Mouse (Mus musculus) forebrain, embryonic 12.5 days (tissue): ENCODE results near the gene Pipox. TPM values are rescaled to one million over a fixed set of nuclear protein-coding genes. Genes with fewer than 3 reads are reported as not detected.

Source experiments
- ATAC-seq: fragments of 200-750 bp; cut with Nextera tagmentation; 2 replicates; pipeline ENCODE4 v1.8.0; 2017; ENCODE audit warnings: moderate TSS enrichment; ENCODE audit not compliant: low FRiP score
- H3K27ac ChIP-seq: fragments of 300-500 bp; sonication (generic); 2 replicates; pipeline ENCODE4 v1.5.1; 2016; ENCODE audit warnings: mild to moderate bottlenecking
- H3K27me3 ChIP-seq: fragments of 300-500 bp; sonication (generic); 2 replicates; pipeline ENCODE4 v1.6.1; 2016; ENCODE audit warnings: mild to moderate bottlenecking
- H3K36me3 ChIP-seq: fragments of 300-500 bp; sonication (generic); replicated peaks from 2 replicates; pipeline ENCODE4 v1.6.1; 2016; ENCODE audit warnings: mild to moderate bottlenecking
- H3K4me1 ChIP-seq: fragments of 300-500 bp; sonication (generic); 2 replicates; pipeline ENCODE4 v1.6.1; 2016
- H3K4me2 ChIP-seq: fragments of 300-500 bp; sonication (generic); 2 replicates; pipeline ENCODE4 v1.6.1; 2016; ENCODE audit warnings: mild to moderate bottlenecking, moderate library complexity
- H3K4me3 ChIP-seq: fragments of 300-500 bp; sonication (generic); replicated peaks from 2 replicates; pipeline ENCODE4 v1.5.1; 2016; ENCODE audit warnings: mild to moderate bottlenecking
- H3K9ac ChIP-seq: fragments of 300-500 bp; sonication (generic); 2 replicates; pipeline ENCODE4 v1.6.1; 2016; ENCODE audit warnings: mild to moderate bottlenecking
- H3K9me3 ChIP-seq: fragments of 300-500 bp; sonication (generic); 2 replicates; pipeline ENCODE4 v1.6.1; 2016
- WGBS: fragments of 180-500 bp; shearing (Covaris S2); methylation state at CpG from one replicate; pipeline ENCODE4 v1.1.7; 2016; 5-methylcytosine and 5-hydroxymethylcytosine counted together
- polyA plus RNA-seq: library from polyadenylated mRNA; unstranded; fragments of >200 nt; fragmentation: Nextera tagmentation; extraction: Ambion mirVana; gene quantifications from 2 replicates; pipeline ENCODE4 v1.2.1, GENCODE M21; 2016

Pipox gene
- polyA plus RNA-seq, 1 experiment from 2014 or later = 14.5 TPM

DNA sequence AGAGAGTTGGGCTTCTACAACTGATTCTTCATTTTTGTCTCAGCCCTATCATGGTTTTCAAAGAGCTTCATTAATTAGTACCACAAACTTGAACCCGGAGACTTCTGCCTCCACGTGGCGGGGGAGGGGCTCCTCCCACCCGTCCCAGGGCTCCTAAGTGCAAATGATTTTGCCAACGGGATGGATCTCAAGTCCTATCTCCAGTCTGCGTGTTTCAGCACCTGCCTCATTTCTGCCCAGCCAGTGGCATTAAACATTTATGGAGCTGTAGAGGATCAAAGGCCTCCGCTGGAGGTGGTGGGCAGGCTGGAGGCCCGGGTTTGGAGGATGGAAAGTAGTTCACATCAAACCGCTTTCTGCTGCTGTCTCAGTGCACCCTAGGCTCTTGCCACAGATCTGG, 32.8 kb upstream of the Pipox start:
- H3K4me3 ChIP-seq = no peak overlapping the region
- no peak for ATAC-seq
- peak overlapping the region; percentile 85 for H3K27ac ChIP-seq
- peaks cover 57% of the 10 kb centered on the region for H3K4me1 ChIP-seq
- 29% methylated on average over 9 of the region's 9 CpGs for WGBS
- peaks cover 42% of the 10 kb centered on the region for H3K27me3 ChIP-seq
- no peaks in the 10 kb centered on the region for H3K36me3 ChIP-seq
- no peak overlapping the region for H3K9ac ChIP-seq
- 0 out of 2 replicates have a peak overlapping the region, but pooled peaks have one; percentile 13 for H3K4me2 ChIP-seq
- no peaks in the 10 kb centered on the region for H3K9me3 ChIP-seq

DNA sequence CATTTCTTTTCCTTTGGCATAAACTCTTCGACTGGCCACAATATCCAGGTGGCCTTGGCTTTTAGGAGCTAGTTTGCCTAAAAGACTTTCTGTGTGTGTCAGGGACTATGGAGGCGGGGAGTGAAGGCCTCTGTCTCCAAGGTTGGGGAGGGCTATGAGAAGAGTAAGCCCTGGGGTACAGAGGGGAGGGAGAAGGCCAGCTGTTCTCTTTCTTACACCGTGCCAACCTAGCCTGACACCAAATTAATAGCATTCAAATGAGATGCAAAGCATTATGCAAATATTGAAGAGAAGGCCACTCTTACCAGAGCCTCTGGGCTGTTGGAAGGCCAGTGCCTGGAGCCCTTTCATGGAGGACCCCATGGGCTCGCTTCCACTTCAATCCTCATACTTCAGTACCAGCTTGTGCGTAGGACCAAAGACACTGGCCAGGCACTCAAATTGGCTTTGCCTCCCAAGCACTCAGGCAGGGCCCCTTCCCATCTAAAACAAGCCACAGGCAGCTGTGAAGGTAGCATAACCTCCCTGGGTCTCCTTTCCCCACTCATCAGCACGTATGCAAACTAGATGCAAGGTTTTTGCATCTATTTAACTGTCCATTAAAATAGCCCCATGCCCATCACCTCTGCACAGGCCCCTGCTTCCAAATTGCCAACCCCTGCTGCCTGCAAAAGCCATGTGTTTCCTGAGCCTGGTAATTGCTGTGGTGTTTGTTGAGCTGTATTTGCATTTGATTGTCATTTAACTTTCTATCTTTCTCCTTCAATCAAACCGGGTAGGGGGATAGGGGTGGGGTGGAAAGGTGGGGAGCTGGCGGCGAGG, 32.2 kb upstream of the Pipox start:
- ATAC-seq = peak; percentile 66
- no peak overlapping the region for H3K9ac ChIP-seq
- H3K27me3 ChIP-seq = peaks cover 37% of the 10 kb centered on the region
- H3K4me3 ChIP-seq = no peak overlapping the region
- H3K27ac ChIP-seq = peak overlapping the region; percentile 85
- no peaks in the 10 kb centered on the region for H3K9me3 ChIP-seq
- H3K4me2 ChIP-seq = peak overlapping the region; percentile 13; the same call in 1 of the 2 replicates
- peaks cover 51% of the 10 kb centered on the region for H3K4me1 ChIP-seq
- WGBS = 27% methylated on average over 9 of the region's 9 CpGs
- H3K36me3 ChIP-seq = no peaks in the 10 kb centered on the region

DNA sequence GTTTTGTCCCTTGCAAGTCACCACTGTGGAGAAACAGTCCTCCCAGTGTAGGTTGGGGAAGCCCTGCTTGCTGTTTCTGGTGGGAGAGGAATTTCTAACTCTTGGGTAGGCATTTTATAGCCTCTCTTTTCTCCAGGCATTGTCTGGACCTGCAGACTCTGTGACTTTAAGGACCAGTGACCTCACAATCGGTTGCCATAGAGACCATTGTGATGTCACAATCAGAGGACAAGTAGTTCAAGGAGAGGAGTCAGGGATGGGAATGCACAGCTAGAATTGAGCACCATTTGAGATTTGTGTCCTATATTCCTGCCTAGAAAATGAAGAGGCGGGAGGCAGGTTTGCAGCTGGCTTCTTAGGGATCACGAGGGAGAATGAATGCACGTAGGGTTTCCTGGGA, 29.4 kb upstream of the Pipox start:
- 66% methylated on average over 4 of the region's 4 CpGs for WGBS
- H3K27ac ChIP-seq = no peak overlapping the region
- peaks cover 41% of the 10 kb centered on the region for H3K4me1 ChIP-seq
- H3K9me3 ChIP-seq = no peaks in the 10 kb centered on the region
- H3K4me2 ChIP-seq = no peak overlapping the region
- H3K36me3 ChIP-seq = no peaks in the 10 kb centered on the region
- H3K9ac ChIP-seq = no peak overlapping the region
- no peak overlapping the region for H3K4me3 ChIP-seq
- no peak for ATAC-seq
- peaks cover 24% of the 10 kb centered on the region; the same call in 1 of the 2 replicates for H3K27me3 ChIP-seq

DNA sequence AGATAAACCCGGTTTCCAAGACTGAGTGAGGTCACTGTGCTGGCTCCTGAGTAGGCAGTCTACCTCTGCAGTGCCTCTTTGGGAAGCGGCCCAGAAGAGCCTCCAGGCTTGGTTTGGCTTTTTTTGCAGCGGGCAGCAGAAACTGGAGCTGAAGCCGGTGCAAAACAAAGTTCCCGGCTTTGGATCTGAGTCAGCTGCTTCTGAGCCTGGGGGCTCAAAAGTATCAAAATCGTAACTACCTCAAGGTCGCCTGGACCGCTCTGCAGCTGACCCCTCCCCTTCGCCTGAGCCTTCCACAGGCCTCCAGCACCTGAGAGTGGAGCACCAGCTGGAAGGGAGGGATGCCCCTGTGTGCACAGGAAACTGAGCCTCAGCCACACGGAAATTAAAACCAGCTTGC, 23.3 kb upstream of the Pipox start:
- Histone ChIP-seq H3K4me1 (peaks cover 22% of the 10 kb centered on the region), H3K4me3 (no peak overlapping the region), H3K9ac (no peak overlapping the region), H3K36me3 (no peaks in the 10 kb centered on the region), H3K27ac (0 out of 2 replicates have a peak overlapping the region, but pooled peaks have one; percentile 3), H3K27me3 (peaks cover 60% of the 10 kb centered on the region), H3K9me3 (no peaks in the 10 kb centered on the region), H3K4me2 (no peak overlapping the region)
- no peak for ATAC-seq
- 49% methylated on average over 10 of the region's 10 CpGs for WGBS

DNA sequence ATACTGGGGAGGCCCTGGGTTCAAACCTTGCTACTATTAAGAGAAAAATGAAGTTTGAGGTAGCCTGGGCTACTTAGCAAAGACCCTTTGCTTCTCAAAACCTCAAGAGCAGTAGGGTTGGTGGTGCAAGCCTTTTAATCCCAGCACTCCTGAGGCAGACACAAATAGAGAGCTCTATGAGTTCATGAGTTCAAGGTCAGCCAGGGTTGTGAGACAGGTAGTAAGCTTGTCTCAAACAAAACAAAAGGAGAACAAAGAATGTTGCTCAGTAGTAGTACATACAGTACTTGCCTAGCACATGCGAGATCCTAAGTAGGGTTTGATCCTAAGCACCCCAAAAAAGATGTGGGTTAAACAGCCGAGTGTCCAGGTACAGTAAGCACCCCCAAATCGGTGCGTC, 22.8 kb upstream of the Pipox start:
- no peak overlapping the region for H3K4me2 ChIP-seq
- H3K36me3 ChIP-seq = no peaks in the 10 kb centered on the region
- no peak overlapping the region for H3K4me3 ChIP-seq
- WGBS = 81% methylated on average over 4 of the region's 4 CpGs
- H3K4me1 ChIP-seq = peaks cover 22% of the 10 kb centered on the region
- H3K27ac ChIP-seq = 0 out of 2 replicates have a peak overlapping the region, but pooled peaks have one; percentile 3
- ATAC-seq = no peak
- peaks cover 60% of the 10 kb centered on the region for H3K27me3 ChIP-seq
- H3K9me3 ChIP-seq = no peaks in the 10 kb centered on the region
- no peak overlapping the region for H3K9ac ChIP-seq

DNA sequence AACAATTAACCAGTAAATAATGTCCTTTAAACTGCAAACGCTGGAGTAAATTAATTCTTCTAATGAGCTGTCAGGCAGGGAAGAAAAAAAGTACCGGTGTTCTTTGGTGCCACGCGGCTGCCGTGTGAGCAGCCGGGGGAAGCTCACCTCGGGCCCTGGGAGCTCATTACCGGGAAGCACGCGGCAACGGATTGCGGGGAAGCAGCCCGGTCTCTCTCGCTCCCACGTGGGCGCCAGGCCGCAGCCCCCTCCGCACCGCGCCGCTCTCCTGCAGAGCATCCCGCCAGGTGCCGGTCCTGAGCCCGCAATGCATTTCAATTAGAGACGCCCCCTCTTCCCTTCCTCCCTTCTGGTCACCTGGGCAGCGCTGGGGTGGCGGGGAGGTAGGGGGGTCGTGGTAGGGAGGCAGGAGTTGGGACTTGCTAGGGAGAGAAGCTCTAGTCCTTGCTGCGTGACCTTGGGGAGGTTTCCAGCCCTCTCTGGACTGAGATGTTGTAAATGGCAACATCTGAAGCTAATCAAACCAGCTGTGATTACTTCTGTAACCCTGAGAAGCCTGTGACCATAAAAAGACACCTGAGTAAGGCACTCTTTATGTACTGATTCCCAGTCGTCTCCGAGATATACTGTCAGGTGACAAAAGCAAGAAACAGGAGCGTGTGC, 20.8 kb upstream of the Pipox start:
- WGBS = 3% methylated on average over 32 of the region's 32 CpGs
- H3K4me1 ChIP-seq = peaks cover 27% of the 10 kb centered on the region
- H3K4me2 ChIP-seq = peak overlapping the region; percentile 44
- H3K36me3 ChIP-seq = no peaks in the 10 kb centered on the region
- peak overlapping the region; percentile 38 for H3K9ac ChIP-seq
- peak overlapping the region; percentile 19; the same call in 1 of the 2 replicates for H3K4me3 ChIP-seq
- 0 out of 2 replicates have a peak, but pooled peaks have one; percentile 44 for ATAC-seq
- H3K27ac ChIP-seq = 0 out of 2 replicates have a peak overlapping the region, but pooled peaks have one; percentile 9
- H3K9me3 ChIP-seq = no peaks in the 10 kb centered on the region
- peaks cover 60% of the 10 kb centered on the region for H3K27me3 ChIP-seq

DNA sequence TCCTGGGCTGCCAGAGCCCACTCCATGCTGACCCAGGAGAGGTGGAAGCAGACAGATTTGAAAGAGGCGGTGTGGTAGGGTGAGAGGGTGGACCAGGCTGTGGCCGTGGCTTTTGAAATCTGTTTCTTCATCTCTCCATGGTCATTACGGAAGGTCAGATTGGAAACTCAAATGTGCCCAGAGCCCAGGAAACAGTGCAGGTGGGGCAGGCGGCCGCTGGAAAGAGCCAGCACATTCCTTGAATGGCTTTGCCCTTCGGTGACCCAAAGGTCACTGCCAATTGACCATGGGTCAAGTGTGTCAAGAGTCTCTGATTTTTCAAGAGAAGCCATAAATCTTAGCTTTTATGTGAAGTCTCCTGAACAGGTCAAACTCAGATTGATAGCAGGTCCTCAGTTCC, 19.6 kb upstream of the Pipox start:
- WGBS = 69% methylated on average over 6 of the region's 6 CpGs
- Histone ChIP-seq H3K4me1 (peaks cover 33% of the 10 kb centered on the region), H3K4me3 (no peak overlapping the region), H3K9me3 (no peaks in the 10 kb centered on the region), H3K27me3 (peaks cover 56% of the 10 kb centered on the region), H3K9ac (no peak overlapping the region), H3K4me2 (no peak overlapping the region), H3K36me3 (no peaks in the 10 kb centered on the region), H3K27ac (no peak overlapping the region)
- no peak for ATAC-seq

DNA sequence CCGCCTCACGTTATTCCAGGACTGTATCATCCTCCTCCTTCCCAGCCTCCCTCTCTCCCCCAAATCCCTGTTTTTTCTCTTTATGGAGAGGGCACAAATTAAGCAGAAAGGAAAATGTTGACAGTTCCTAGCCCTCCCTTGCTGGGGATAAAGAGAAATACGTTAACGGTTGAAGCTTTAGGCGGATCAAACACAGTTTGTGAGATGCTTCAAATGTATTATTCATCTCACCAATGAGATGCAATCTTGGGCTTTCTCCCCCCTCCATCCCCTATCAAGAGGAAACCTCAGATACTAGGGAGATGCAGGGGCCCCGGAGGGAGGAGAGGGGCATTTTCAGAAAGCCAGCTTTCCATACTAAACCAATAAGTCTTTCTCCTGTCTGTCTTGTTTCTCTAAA, 15.9 kb upstream of the Pipox start:
- peaks cover 35% of the 10 kb centered on the region for H3K27me3 ChIP-seq
- no peak overlapping the region for H3K4me3 ChIP-seq
- 37% methylated on average over 6 of the region's 6 CpGs for WGBS
- H3K36me3 ChIP-seq = no peaks in the 10 kb centered on the region
- H3K9me3 ChIP-seq = no peaks in the 10 kb centered on the region
- H3K9ac ChIP-seq = no peak overlapping the region
- H3K27ac ChIP-seq = 0 out of 2 replicates have a peak overlapping the region, but pooled peaks have one; percentile 31
- no peak for ATAC-seq
- no peak overlapping the region for H3K4me2 ChIP-seq
- peaks cover 39% of the 10 kb centered on the region for H3K4me1 ChIP-seq

DNA sequence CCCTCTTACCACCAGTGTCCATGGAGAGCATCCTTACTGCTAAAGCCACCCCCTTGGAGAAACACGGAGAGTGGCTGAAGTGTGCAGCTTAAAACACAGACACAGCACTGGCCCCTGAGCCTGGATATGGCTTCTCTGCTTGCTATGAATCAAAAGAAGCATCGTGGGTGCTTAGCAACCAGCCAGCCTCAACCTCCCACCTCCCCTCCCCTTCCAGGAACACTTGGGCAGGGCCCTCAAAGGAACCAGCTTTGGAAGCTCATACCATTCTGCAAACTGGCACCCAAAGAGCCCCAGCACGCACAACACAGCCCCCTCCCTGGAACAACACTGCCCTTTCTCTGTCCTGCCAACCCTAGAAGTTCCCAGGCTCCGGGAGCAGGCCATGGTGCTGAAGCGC, 15.5 kb upstream of the Pipox start:
- Histone ChIP-seq H3K4me3 (no peak overlapping the region), H3K4me2 (no peak overlapping the region), H3K9ac (no peak overlapping the region), H3K27me3 (peaks cover 31% of the 10 kb centered on the region), H3K9me3 (no peaks in the 10 kb centered on the region), H3K27ac (0 out of 2 replicates have a peak overlapping the region, but pooled peaks have one; percentile 31), H3K4me1 (peaks cover 35% of the 10 kb centered on the region), H3K36me3 (no peaks in the 10 kb centered on the region)
- 38% methylated on average over 5 of the region's 5 CpGs for WGBS
- ATAC-seq = no peak

DNA sequence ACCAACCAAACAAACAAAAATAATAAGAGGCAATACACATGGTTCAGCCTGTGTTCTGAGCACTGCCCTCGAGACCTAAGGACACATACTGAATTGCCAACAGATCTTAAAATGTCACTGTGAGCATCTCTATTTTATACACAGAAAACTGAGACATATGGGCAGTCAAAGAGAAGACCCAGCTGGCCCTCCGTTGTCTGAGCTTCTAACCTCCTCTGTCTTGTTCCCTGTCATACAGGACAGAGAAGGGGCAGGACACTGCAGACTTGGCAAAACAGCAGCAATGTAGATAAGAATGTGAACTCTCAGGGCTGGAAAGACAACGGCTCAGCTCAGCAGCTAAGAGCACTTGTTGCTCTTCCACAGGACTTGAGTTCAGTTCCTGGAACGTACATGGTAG, 14.6 kb upstream of the Pipox start:
- 79% methylated on average over 4 of the region's 4 CpGs for WGBS
- Histone ChIP-seq H3K4me3 (no peak overlapping the region), H3K36me3 (no peaks in the 10 kb centered on the region), H3K9ac (no peak overlapping the region), H3K9me3 (no peaks in the 10 kb centered on the region), H3K4me2 (no peak overlapping the region), H3K27me3 (peaks cover 22% of the 10 kb centered on the region; the same call in 1 of the 2 replicates), H3K27ac (no peak overlapping the region), H3K4me1 (peaks cover 40% of the 10 kb centered on the region)
- ATAC-seq = no peak

DNA sequence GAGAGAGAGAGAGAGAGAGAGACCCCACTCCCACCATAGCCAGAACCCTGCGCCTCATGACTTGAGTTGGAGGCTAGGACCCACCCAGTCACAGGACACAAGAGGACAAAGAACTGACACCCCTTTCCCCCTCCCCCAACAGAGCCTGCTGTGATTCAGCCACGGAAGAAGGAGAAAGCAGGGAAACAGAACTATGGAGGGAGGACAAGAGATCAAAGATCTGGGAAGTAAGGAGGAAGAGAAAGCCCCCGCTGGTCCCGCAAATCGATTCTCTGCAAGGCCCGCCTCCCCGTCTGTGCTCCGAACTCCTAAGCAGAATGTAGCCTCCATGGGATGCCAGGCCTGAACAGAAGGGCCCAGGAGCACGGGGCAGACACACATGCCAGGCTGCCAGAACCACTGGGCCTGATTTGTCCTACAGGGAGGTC, 12.9 kb upstream of the Pipox start:
- 0 out of 2 replicates have a peak overlapping the region, but pooled peaks have one; percentile 4 for H3K4me2 ChIP-seq
- H3K9me3 ChIP-seq = no peaks in the 10 kb centered on the region
- no peak overlapping the region for H3K4me3 ChIP-seq
- 6% methylated on average over 9 of the region's 9 CpGs for WGBS
- no peaks in the 10 kb centered on the region for H3K36me3 ChIP-seq
- H3K27ac ChIP-seq = peak overlapping the region; percentile 80
- ATAC-seq = peak; percentile 65
- H3K27me3 ChIP-seq = peaks cover 10% of the 10 kb centered on the region; the same call in 1 of the 2 replicates
- peaks cover 43% of the 10 kb centered on the region for H3K4me1 ChIP-seq
- H3K9ac ChIP-seq = peak overlapping the region; percentile 18; the same call in 1 of the 2 replicates

DNA sequence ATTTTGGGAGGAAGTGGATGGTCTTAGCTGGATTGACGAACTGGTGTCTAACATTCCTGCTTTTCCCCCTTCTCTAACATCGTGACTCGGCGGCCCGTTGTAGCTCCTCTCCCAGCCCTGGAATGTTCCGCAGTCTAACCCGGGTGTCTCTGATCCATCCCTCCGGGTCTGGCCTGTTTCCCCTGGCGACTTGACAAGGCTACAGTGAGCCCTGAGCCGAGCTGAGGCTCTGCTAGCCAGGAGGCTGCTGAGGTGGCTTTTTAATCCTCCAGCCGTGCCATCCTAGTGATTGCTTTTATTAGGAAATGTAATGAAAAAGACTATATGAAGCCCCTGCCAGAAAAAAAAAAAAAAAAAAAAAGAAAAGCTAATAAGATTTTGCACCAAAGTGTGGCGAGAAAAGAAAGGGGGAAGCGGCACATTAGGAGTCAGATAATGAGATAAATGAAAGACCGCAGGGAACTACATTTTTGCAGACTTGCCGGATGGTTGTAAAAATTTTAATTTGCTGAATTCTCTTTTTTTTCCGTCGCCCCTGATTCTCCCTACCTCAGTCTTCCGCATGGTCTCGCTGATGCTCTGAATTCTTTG, 12.3 kb upstream of the Pipox start:
- ATAC-seq = no peak
- Histone ChIP-seq H3K27ac (peak overlapping the region; percentile 80), H3K4me1 (peaks cover 49% of the 10 kb centered on the region), H3K9ac (no peak overlapping the region), H3K4me2 (0 out of 2 replicates have a peak overlapping the region, but pooled peaks have one; percentile 4), H3K36me3 (no peaks in the 10 kb centered on the region), H3K9me3 (no peaks in the 10 kb centered on the region), H3K4me3 (no peak overlapping the region), H3K27me3 (peaks cover 10% of the 10 kb centered on the region; the same call in 1 of the 2 replicates)
- WGBS = 26% methylated on average over 19 of the region's 19 CpGs
